Mouse (Mus musculus): ENCODE measurements around the gene Rpl22l1.
"Not testable (repeated sequence)": the region's sequence is repeated elsewhere in the genome, so short reads cannot be mapped to it uniquely, and the experiment has no call there.

The Rpl22l1 gene

DNA sequence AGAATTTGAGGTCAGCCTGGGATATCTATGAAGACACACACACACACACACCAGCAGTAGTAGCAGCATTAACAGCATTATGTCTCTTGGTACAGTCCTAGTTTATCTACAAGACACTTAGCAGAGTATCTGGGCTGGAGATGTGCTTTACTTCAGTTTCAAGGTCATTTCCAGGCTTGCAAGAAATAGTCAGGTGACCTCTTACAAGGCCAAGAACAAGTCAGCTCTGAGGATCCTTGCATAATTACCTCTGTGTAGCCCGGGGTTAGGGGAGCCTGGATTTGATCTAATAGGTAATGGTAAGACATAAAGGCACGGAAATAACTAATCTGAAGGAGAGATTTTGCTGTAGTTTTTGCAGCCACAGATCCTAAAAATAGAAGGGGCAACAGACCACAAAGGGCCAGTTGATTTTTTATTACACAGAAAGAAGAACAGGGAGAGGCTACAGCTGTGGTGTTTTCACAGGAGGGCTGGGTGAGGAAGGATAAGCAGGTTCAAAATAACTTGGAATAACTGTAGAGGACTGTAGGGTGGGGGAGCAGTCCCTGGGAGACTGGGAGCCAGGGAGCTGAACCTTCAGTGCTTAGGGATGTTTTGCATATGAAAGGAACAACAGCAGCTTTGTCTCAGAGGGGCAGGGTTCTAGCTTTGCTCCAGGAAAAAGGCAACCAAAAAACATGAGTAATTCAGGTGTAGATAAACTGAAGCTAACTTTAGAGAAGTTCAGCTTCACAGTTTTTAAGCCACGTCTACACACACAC lies 36.8 kb downstream of the Rpl22l1 start:
- no peak for DNase-seq

DNA sequence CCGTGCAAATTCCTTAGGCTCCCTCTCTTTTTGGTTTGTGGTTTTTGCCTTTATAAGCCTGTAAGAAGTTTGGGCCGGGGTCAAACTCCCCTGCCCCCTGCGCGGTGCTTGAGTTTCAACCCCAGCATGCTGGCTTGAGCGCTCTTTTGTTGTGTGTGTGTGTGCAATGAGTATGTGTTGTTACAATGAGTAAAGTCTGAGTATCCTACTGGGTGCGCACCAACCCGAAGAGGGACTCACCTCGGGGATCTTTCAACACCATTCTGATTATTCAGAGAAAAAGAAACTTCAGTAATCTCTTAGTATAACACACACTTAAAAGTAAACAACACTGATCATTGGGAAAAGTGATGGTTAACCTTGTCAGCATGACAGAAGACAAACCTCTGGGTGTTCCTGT lies 38.0 kb downstream of the Rpl22l1 start:
- DNase-seq, result no peak

DNA sequence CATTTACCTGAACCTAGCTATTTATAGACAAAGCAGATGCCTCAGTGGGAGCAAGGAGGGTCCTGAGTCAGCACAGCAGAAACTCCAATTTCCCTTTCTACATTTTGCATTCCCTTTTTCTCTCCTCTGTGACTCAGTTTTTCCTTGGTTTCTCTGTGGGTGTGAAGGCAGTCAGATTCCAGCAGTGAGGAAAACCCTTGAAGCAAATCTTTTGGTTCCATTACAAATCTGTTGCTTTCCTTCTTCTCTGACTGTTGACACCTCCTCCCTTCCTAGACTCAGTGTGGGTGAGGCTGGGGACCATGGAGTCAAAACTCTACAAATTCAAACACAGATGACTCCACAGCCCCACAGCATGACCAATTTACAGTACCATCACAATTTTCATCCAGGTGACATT lies 41.9 kb downstream of the Rpl22l1 start:
- DNase-seq, result no peak

DNA sequence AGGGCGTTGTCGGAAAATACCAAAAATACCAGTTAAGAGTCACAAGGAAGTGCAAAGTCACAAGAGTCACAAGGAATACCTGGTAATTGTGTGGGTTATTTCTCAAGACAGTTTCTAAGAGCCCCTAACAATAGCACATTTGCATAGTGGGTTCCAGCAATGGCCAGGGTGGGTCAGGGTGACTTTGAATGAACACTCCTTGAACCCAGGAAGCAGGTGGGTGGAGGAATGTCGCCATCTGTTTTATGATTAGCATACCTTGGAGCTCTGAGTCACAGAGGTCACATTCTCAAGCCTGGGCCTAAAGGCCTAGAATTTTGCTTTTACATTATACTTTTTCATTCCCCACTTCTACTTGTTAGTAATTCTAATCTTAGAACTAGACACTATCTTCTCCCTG lies 46.9 kb downstream of the Rpl22l1 start:
- DNase-seq, result not testable (repeated sequence)

Data from thymus, postnatal 36 days (tissue).